Mouse (Mus musculus) liver, embryonic 16.5 days (tissue): ENCODE data around the gene Krt32. TPM values are rescaled to one million over a fixed set of nuclear protein-coding genes. Genes with fewer than 3 reads are reported as not detected.

Experiments
- ATAC-seq: fragments of 200-750 bp; cut with Nextera tagmentation; 2 replicates; pipeline ENCODE4 v1.8.0; 2017; ENCODE audit warnings: low read depth, mild to moderate bottlenecking, moderate number of reproducible peaks, moderate library complexity
- H3K27ac ChIP-seq: fragments of 300-500 bp; sonication (generic); 2 replicates; pipeline ENCODE4 v1.5.1; 2014; ENCODE audit warnings: mild to moderate bottlenecking, low read length
- H3K27me3 ChIP-seq: fragments of 300-500 bp; sonication (generic); 2 replicates; pipeline ENCODE4 v1.6.1; 2014; ENCODE audit warnings: low read depth, low read length, mixed read lengths; ENCODE audit not compliant: control insufficient read depth, insufficient read depth
- H3K36me3 ChIP-seq: fragments of 300-500 bp; sonication (generic); 2 replicates; pipeline ENCODE4 v1.6.1; 2014; ENCODE audit warnings: mild to moderate bottlenecking; ENCODE audit not compliant: control insufficient read depth, insufficient read depth
- H3K4me1 ChIP-seq: fragments of 300-500 bp; sonication (generic); 2 replicates; pipeline ENCODE4 v1.6.1; 2014; ENCODE audit warnings: low read depth, low read length, mixed read lengths; ENCODE audit not compliant: control insufficient read depth
- H3K4me2 ChIP-seq: fragments of 300-500 bp; sonication (generic); 2 replicates; pipeline ENCODE4 v1.6.1; 2014; ENCODE audit warnings: low read depth, low read length, mixed read lengths
- H3K4me3 ChIP-seq: fragments of 300-500 bp; sonication (generic); 2 replicates; pipeline ENCODE4 v1.5.1; 2014; ENCODE audit warnings: low read depth, mild to moderate bottlenecking, low read length
- H3K9ac ChIP-seq: fragments of 300-500 bp; sonication (generic); 2 replicates; pipeline ENCODE4 v1.6.1; 2014; ENCODE audit warnings: low read depth, low read length
- H3K9me3 ChIP-seq: fragments of 300-500 bp; sonication (generic); replicated peaks from 2 replicates; pipeline ENCODE4 v1.6.1; 2016; ENCODE audit warnings: low read length; ENCODE audit not compliant: control insufficient read depth
- WGBS: fragments of 180-500 bp; shearing (Covaris S2); extraction: QIAGEN DNeasy Blood & Tissue Kit; methylation state at CpG from one replicate; pipeline ENCODE4 v1.1.7; 2014; ENCODE audit not compliant: insufficient replicate concordance; 5-methylcytosine and 5-hydroxymethylcytosine counted together
- polyA plus RNA-seq: library from polyadenylated mRNA; unstranded; fragments of >200 nt; fragmentation: Nextera tagmentation; extraction: Ambion mirVana; gene quantifications from 2 replicates; pipeline ENCODE4 v1.2.1, GENCODE M21; 2015

The Krt32 gene
- polyA plus RNA-seq, 1 experiment from 2014 or later = not detected

DNA sequence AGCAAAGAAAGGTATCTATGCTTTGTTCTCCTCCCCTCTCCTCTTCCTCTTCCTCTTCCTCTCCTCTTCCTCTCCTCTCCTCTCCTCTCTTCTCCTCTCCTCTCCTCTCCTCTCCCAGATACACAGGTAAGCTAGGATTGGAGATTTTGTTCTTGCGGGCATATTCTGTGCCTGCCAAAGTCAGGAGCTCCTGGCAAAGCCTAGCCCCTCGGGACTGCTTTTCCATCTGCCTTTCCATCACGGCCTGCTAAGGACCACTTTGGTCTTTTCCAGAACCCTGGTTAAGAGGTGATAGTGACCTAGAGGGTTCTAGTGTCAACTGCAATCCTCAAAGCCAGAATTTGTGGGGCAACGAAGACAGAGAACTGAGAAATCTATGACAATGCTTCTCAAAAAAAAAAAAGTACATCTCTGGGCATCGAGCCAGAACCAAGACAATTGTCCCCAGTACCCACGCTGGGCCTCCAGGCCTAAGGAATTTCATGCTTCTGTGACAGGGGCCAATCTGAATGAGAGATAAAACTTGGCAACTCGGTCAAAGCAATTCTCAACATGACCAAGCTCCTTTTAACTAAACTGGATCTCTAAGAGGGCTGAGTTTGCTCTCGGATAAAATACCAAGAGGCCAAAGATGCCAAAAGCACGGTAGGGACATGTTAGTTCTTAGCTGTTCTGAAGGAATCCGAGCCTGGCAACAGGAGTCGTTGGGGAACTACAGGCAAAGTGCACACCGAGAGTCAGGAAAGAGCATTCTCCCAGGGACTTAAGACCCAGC lies 21.6 kb downstream of the Krt32 start:
- no peak overlapping the region for H3K4me2 ChIP-seq
- ATAC-seq = no peak
- no peaks in the 10 kb centered on the region for H3K36me3 ChIP-seq
- no peak overlapping the region for H3K4me3 ChIP-seq
- no peaks in the 10 kb centered on the region for H3K9me3 ChIP-seq
- 58% methylated on average over 12 of the region's 12 CpGs for WGBS
- no peaks in the 10 kb centered on the region for H3K4me1 ChIP-seq
- no peak overlapping the region for H3K9ac ChIP-seq
- no peak overlapping the region for H3K27ac ChIP-seq
- H3K27me3 ChIP-seq = no peaks in the 10 kb centered on the region

DNA sequence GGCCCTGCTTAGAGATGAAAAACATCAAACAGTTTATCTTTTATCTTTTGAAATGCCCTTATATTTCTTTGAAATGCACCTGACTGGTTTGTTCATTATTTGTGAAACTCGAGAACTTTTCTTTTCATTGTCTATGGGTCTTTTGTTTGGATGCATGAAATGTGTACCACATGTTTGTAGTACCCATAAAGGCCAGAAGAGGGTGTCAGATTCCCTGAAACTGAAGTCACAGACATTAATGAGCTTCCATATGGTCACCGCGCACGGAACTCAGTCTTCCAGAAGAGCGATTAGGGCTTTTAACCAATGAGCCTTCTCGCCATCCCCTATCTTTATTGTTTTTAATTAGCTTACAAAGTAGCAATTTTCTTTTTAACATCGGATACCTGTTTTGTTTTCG lies 29.2 kb downstream of the Krt32 start:
- Histone ChIP-seq H3K27me3 (no peaks in the 10 kb centered on the region), H3K27ac (no peak overlapping the region), H3K36me3 (no peaks in the 10 kb centered on the region), H3K9ac (no peak overlapping the region), H3K4me3 (no peak overlapping the region), H3K4me1 (no peaks in the 10 kb centered on the region), H3K9me3 (no peaks in the 10 kb centered on the region), H3K4me2 (no peak overlapping the region)
- WGBS = 63% methylated on average over 8 of the region's 8 CpGs
- no peak for ATAC-seq

DNA sequence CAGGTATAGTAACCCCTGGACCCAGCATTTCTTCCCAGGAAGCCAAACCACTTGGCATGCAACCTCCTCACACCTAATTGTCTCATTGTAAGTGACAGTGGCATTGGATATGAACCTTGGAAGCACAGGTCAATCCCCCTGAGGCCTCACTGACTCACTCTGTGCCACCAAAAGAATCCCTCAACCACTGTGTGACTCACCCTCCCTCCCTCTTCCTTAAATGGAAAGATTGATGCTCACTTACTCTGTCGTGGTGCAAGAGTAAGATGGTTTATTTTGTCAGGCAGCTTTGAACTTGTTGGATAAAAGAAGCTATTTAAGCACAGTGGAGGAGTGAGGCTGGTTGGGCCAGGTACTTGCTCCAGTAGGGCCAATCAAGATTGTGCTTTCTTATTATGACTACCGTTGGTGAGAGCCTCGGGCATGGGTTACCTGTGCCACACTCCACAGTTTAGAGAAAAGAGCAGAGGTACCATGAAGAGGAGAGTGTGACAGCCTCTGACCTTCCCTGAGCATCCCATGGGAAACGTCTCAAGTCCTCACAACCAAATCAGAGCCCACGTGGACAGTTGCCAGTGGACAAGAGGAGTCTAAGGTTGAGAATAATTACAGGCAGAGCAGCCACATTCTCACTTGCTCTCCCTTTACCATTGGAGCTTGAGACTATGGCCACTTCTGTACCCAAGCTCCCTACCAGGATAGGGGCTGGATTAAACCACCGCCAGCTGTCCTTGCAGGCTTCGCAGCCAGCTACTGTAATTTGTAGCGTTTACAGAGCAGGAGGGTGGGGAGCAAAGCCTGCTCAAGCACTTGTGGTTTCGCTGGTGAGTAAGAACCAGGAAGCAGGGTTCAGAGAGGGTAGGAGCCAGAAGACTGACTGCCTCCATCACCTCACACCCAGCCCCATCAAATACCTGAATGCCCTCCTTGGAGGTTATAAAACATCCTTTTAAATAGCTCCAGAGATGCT lies 32.1 kb downstream of the Krt32 start:
- H3K4me1 ChIP-seq = no peaks in the 10 kb centered on the region
- no peaks in the 10 kb centered on the region for H3K27me3 ChIP-seq
- WGBS = 42% methylated on average over 9 of the region's 9 CpGs
- no peak overlapping the region for H3K4me3 ChIP-seq
- no peak overlapping the region for H3K27ac ChIP-seq
- no peak for ATAC-seq
- H3K9me3 ChIP-seq = no peaks in the 10 kb centered on the region
- no peaks in the 10 kb centered on the region for H3K36me3 ChIP-seq
- H3K9ac ChIP-seq = no peak overlapping the region
- H3K4me2 ChIP-seq = no peak overlapping the region

DNA sequence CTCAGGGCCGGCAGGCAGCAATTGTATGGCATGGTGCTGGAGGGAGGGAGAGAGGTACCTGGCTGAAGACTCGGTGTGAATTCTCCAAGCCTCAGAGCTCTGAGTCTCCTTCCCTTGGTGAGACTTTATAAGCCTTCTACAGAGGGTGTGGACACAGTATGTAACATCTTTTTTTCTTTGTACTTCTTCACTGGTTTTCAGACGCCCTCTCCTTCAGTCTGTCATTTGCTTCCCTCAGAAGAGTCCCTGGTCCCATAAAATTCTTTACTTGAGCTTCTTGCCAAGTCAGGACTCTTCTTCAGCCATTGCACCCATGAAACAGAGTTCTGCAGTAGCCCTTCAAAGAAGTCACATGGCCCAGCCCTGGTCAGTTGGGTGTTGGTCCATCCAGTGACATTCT lies 37.6 kb downstream of the Krt32 start, which contains the start of gene Krt31:
Gene Krt31 (minus strand): TSS at position 101 of the 400 bp plus-strand sequence.
- no peaks in the 10 kb centered on the region for H3K36me3 ChIP-seq
- WGBS = 72% methylated on average over 3 of the region's 3 CpGs
- H3K4me2 ChIP-seq = no peak within 1 kb of the TSS
- H3K27ac ChIP-seq = no peak within 1 kb of the TSS
- no peaks in the 10 kb centered on the region for H3K27me3 ChIP-seq
- no peak for ATAC-seq
- H3K9me3 ChIP-seq = no peaks in the 10 kb centered on the region
- no peak within 1 kb of the TSS for H3K4me3 ChIP-seq
- no peaks in the 10 kb centered on the region for H3K4me1 ChIP-seq
- H3K9ac ChIP-seq = no peak within 1 kb of the TSS

DNA sequence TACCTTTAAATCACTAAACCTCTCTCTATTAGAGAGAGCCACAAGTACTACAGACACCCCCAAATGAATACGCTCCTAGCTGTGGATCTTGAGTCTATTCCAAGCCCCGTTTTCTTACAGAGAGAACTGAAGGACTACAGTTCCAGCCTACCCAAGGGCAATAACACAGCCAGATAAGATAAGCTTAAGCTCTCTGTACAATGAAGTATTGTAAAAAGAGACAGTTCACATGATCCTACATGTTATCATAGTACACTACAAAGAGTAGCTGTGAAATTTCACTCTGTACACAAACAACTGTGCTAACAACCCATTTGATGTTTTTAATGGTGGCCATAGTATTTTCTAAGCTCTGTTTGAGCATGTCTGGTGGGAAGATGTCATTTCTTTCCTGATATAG lies 40.8 kb downstream of the Krt32 start:
- ATAC-seq = no peak
- Histone ChIP-seq H3K4me2 (no peak overlapping the region), H3K27me3 (no peaks in the 10 kb centered on the region), H3K4me1 (no peaks in the 10 kb centered on the region), H3K9me3 (no peaks in the 10 kb centered on the region), H3K9ac (no peak overlapping the region), H3K27ac (no peak overlapping the region), H3K36me3 (no peaks in the 10 kb centered on the region), H3K4me3 (no peak overlapping the region)
- 67% methylated on average over 2 of the region's 2 CpGs for WGBS

DNA sequence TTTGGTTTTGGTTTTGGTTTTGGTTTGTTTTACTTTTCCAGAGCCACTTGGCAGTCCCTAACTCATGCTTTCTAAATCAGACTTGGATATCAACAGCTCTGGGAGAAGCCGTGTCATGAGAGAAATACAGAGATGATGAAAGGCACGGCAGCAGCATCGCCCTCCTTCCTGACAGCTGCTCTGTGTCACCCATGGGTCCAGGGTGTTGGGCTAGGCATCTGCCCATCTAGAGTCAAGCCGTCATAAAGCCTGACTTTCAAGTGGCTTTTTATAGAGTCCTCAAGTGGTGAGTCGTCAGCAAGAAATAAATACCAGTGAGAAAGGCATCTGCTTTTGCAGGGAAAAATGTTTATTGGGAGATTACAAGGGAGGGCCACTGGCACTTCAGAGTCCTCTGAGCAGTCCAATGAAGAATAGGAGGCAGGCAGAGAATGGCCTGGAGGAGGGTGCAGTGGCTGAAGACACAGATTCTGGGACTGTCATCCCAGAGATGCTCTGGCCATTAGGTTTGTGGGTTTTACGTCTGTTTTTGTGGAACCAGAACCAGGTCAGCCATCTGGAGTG lies 41.6 kb downstream of the Krt32 start:
- Histone ChIP-seq H3K9ac (no peak overlapping the region), H3K27ac (no peak overlapping the region), H3K36me3 (no peaks in the 10 kb centered on the region), H3K4me1 (no peaks in the 10 kb centered on the region), H3K9me3 (no peaks in the 10 kb centered on the region), H3K4me3 (no peak overlapping the region), H3K4me2 (no peak overlapping the region), H3K27me3 (no peaks in the 10 kb centered on the region)
- 59% methylated on average over 6 of the region's 6 CpGs for WGBS
- ATAC-seq = no peak

DNA sequence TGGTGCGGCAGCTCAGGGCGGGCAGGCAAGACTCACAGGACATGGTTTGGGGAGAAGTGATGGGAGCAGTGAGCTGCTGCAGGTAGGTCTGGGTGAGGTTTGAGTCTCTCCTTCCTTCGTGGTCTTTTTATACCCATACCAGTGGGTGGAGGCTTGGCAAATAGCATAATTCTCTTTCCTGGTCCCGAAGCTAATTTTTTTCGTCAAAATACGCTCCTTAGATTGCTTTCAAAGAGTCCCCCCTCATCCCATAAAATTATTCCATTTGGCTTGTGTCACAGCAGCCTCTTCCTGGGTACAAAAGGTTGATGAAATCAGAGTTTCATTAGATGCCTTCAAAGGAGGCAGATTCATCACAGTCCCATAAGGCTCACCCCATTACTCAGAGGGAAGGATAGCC lies 46.6 kb downstream of the Krt32 start, which contains the start of gene Krt34:
Gene Krt34 (minus strand): TSS at position 101 of the 400 bp plus-strand sequence.
- Histone ChIP-seq H3K4me3 (no peak within 1 kb of the TSS), H3K36me3 (no peaks in the 10 kb centered on the region), H3K4me2 (no peak within 1 kb of the TSS), H3K9me3 (no peaks in the 10 kb centered on the region), H3K27me3 (no peaks in the 10 kb centered on the region), H3K4me1 (no peaks in the 10 kb centered on the region), H3K9ac (no peak within 1 kb of the TSS), H3K27ac (no peak within 1 kb of the TSS)
- 69% methylated on average over 6 of the region's 6 CpGs for WGBS
- no peak for ATAC-seq
